Mouse (Mus musculus): ENCODE data around the gene Mb21d2. TPM values are rescaled to one million over a fixed set of nuclear protein-coding genes. Genes with fewer than 3 reads are reported as not detected.

The Mb21d2 gene
- polyA plus RNA-seq, 1 experiment from 2014 or later, result 6.6 TPM

DNA sequence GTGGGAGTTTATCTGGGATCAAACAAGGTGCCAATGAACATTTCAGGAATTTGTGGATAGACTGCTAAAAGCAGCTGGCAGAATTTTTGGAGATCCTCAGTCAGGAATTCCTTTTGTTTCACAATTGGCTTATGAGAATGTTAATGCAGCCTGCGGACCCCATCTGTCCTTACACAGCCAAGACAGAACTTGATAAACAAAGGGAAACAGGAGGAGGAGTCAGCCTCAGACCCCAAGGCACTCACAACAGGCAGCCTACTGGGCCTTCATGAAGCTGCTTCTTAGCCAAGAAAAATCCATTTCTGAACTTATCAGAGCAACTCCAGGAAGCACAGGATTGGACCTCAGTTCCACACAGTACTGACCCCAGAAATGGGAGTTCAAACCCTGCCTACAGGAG is 120.4 kb downstream of the Mb21d2 start:
- no peak overlapping the region for H3K9ac ChIP-seq
- no peak overlapping the region for H3K4me3 ChIP-seq (replicated peaks)
- no peak overlapping the region for H3K27ac ChIP-seq
- H3K9me3 ChIP-seq, result peaks cover 12% of the 10 kb centered on the region; the same call in 1 of the 2 replicates
- no peak for ATAC-seq (ENCODE audit: low FRiP score)
- H3K27me3 ChIP-seq, result no peaks in the 10 kb centered on the region
- H3K36me3 ChIP-seq (replicated peaks), result no peaks in the 10 kb centered on the region
- H3K4me2 ChIP-seq, result no peak overlapping the region
- H3K4me1 ChIP-seq, result no peaks in the 10 kb centered on the region
- WGBS, result 24% methylated on average over 1 of the region's 1 CpGs

DNA sequence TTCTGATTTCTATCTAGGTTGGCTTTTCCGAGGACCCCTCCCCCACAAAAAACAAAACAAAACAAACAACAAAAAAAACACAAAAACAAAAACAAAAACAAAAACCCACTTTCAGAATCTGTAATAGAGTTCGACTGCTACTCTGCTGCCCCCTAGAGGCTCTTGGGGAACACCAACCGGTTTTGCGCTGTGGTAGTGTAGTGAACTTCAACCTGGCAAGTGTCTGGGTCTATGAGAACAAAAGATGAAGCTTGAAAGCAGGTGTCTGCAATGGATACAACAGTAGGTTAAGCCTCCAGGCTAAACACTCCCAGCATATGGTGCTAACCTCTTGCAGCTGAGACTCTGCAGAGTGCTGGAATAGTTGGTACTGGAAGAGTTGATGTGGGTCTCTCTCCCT is 136.4 kb downstream of the Mb21d2 start:
- Histone ChIP-seq H3K4me3 (replicated peaks) (no peak overlapping the region), H3K4me1 (no peaks in the 10 kb centered on the region), H3K36me3 (replicated peaks) (no peaks in the 10 kb centered on the region), H3K9ac (no peak overlapping the region), H3K27me3 (no peaks in the 10 kb centered on the region), H3K4me2 (no peak overlapping the region), H3K9me3 (no peaks in the 10 kb centered on the region), H3K27ac (no peak overlapping the region)
- ATAC-seq (ENCODE audit: low FRiP score), result peak; percentile 58; the same call in 1 of the 2 replicates
- 4% methylated on average over 4 of the region's 4 CpGs for WGBS

Other genes with a start within 250 kb of the Mb21d2 start
- 5.1 and 5.6 TPM in 2 replicates for gene Fgf12, start 176.6 kb downstream of the Mb21d2 start, polyA plus RNA-seq (2016; fragmentation: Nextera tagmentation; extraction: Ambion mirVana)